Mouse (Mus musculus): ENCODE results near the gene Kctd8.
"Not testable (repeated sequence)": the region's sequence is repeated elsewhere in the genome, so short reads cannot be mapped to it uniquely, and the experiment has no call there.

Gene Kctd8

GRCm38 (mm10) chr5:69340919-69341801 lies at the start of gene Kctd8:
Gene Kctd8, minus strand, starts transcription at chr5:69341679.
- DNase-seq (ENCODE audit: low spot score in 2 of 2): no peak

GRCm38 (mm10) chr5:69379072-69379471 lies 37.6 kb upstream of the Kctd8 start:
- no peak for DNase-seq (ENCODE audit: low spot score in 2 of 2)

DNA sequence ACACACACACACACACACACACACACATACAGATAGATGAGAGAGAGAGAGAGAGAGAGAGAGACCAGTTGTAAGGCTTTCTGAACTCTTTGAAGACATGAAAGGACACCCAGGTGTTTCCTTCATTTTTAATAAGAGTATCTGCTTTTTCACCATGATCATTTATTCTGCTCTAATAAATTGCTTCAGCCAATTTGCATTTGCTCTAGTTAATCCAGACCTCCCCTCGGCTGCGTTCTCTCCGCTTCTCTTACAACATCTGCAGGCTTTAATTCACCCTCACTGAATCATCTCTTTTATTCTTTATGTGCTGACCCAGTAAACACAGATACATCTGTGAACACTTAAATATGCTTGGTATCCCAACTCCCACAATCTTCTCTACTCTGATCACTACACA lies 9.1 kb upstream of the Kctd8 start:
- DNase-seq (ENCODE audit: low spot score in 2 of 2): no peak

DNA sequence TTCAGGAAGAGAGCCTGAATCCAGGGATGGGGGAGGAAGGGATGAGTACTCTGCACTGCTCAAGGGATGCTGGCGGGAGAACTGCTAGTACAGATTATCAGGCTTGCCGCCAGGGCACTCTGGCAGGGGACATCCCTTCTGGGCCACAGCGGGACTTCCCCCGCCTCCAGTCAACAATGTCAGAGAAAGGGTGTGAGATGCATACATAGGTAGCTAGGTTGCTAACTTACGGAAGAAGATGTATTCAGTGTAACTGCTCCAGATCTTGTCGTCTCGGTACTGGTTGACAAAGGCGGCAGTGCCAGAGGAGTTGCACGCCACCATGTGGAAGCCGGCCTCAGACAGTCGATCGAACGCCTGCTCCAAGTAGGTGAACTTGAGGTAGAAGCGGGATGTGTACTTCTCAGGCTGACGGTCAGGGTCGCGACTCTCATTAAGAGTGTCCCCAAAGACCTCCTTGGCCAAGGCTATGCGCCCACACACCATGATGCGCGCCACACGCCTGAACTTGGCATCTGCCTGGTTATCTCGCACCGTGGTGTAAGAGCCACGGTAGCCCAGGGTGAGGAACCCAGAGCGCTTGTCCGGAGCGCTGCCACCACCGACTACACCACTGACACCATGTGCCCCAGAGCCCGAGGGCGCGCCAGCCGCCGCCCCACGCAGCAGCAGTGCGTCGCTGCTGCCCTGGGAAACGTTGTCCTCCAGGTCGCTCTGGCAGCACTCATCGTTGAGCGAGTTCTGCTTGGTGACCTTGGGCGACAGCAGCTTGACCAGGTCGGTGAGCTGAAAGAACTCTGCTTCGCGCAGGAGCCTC lies 1.2 kb downstream of the Kctd8 start:
- DNase-seq (ENCODE audit: low spot score in 2 of 2): no peak

- DNase-seq (ENCODE audit: low spot score in 2 of 2): no peak
Observed at GRCm38 (mm10) chr5:69339623-69339970, 1.9 kb downstream of the Kctd8 start.

DNA sequence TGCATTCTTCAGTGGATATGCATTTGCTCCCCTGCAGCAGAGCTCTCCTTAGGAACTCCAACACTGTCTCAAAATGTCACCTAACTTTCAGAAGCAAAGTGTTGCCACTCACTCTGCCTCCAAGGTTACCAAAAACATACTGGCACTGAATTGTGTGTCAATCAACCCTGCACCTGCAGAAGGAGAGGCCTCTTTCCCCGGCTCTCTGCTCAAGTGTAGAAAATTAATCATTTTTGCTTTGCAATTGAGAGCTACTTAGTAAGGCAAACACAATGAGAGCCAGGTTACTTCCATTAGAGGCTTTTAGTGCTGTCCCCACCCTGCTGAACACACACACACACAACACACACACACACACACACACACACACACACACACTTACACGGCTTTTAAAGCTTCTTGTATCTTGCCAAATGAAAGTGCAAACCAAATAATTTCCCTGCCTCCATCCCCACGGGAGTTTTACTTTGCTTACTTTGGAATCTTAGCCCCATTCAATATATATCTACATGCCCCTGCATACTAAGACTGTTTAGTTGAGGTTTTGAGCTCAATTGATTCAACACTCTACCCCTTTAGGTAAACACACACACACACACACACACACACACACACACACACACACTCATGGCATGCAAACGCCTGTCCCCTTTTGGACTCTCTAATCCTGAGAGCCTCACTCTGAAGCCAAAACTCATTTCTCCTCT lies 2.4 kb downstream of the Kctd8 start:
- no peak for DNase-seq (ENCODE audit: low spot score in 2 of 2)

- DNase-seq (ENCODE audit: low spot score in 2 of 2): no peak
Observed at GRCm38 (mm10) chr5:69327561-69327960, 13.9 kb downstream of the Kctd8 start.

- no peak for DNase-seq (ENCODE audit: low spot score in 2 of 2)
Observed at GRCm38 (mm10) chr5:69324566-69325230, 16.8 kb downstream of the Kctd8 start.

GRCm38 (mm10) chr5:69312611-69313010 lies 28.9 kb downstream of the Kctd8 start:
- DNase-seq (ENCODE audit: low spot score in 2 of 2): no peak

- DNase-seq (ENCODE audit: low spot score in 2 of 2): no peak
Observed at GRCm38 (mm10) chr5:69301665-69302064, 39.8 kb downstream of the Kctd8 start.

GRCm38 (mm10) chr5:69292353-69292752 lies 49.1 kb downstream of the Kctd8 start:
- DNase-seq (ENCODE audit: low spot score in 2 of 2): no peak

DNA sequence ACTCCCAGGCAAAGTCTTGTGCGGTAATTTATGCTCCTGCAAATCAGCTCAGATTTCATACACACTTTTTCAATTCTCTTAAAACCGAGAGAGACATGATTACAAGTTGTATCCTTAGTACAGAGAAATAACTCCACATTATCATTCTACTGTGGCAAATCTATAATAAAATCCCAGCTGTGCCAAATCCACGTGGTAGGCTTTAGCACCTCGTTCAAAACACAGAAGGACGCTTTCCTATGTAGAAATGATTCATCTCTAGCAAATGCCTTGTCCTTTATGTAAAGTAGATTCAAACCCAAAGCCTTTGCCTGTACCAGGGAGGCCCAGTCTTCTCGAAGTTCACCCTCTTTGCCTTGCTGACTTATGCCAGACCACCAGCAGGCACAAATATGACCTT lies 57.1 kb downstream of the Kctd8 start:
- DNase-seq (ENCODE audit: low spot score in 2 of 2): no peak

GRCm38 (mm10) chr5:69252366-69252765 lies 89.1 kb downstream of the Kctd8 start:
- DNase-seq (ENCODE audit: low spot score in 2 of 2): no peak

GRCm38 (mm10) chr5:69241931-69242330 lies 99.5 kb downstream of the Kctd8 start:
- DNase-seq (ENCODE audit: low spot score in 2 of 2): no peak

- no peak for DNase-seq (ENCODE audit: low spot score in 2 of 2)
Observed at GRCm38 (mm10) chr5:69233560-69233959, 107.9 kb downstream of the Kctd8 start.

GRCm38 (mm10) chr5:69231649-69232048 lies 109.8 kb downstream of the Kctd8 start:
- DNase-seq (ENCODE audit: low spot score in 2 of 2): not testable (repeated sequence)

- no peak for DNase-seq (ENCODE audit: low spot score in 2 of 2)
Observed at GRCm38 (mm10) chr5:69227147-69227546, 114.3 kb downstream of the Kctd8 start.

- DNase-seq (ENCODE audit: low spot score in 2 of 2): no peak
Observed at GRCm38 (mm10) chr5:69222608-69223007, 118.9 kb downstream of the Kctd8 start.

DNA sequence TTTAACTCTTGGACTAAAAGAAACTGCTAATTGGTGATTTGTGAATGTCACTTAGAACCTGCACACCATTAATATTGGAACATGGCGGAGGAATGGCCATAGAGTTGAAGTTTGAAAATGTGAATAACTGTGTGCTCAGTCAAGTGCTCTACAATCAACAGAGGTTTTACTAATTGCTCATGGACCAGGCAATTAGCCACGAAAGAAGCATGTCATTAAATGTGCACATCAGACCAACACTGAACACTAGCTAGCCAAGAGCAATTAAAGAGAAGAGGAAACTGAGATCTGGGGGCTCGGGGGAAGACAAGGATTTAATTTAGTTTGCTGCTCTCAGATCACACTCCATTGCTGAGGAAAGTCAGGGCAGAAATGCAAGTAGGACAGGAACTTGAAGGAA lies 126.3 kb downstream of the Kctd8 start:
- DNase-seq (ENCODE audit: low spot score in 2 of 2): no peak

DNA sequence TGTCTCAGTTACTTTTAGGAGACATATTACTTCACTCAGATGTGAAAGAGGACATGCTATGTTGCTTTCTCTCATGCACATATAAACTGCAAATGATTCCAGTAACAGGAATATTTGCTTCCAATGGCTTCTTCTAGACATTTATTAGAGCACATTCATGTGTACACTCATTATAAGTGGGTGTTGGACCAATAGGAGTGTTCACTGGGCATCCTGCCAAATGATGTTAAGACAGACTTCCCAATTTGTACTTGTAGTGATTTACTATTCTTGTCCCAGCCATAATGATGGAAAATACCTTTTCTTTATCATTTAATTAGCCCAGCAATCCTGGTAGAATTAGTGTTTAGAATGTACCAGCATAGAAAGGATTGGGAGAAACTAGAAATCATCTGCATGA lies 132.1 kb downstream of the Kctd8 start:
- DNase-seq (ENCODE audit: low spot score in 2 of 2): no peak

DNA sequence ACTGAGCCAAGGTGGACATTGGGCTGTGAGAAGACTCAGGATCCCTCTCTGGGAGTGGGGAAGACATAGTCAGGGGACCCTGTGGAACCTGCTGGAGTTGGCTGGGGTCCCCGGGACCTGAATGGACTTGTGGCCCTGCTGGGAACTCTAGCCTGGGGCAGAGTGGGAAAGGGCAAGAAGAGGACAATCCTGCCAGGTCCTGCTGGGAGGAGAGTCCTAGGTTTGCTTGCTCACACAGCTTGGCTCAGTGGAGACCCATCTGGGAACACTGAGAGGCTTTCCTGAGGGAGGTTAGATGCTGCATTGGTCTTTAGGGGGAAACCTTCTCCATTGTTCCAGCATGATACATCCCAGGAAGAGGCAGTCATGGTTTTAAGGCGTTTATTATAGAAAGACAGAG lies 133.8 kb downstream of the Kctd8 start:
- no peak for DNase-seq (ENCODE audit: low spot score in 2 of 2)
